Mouse (Mus musculus): ENCODE data around the gene Cat.

Gene Cat

DNA sequence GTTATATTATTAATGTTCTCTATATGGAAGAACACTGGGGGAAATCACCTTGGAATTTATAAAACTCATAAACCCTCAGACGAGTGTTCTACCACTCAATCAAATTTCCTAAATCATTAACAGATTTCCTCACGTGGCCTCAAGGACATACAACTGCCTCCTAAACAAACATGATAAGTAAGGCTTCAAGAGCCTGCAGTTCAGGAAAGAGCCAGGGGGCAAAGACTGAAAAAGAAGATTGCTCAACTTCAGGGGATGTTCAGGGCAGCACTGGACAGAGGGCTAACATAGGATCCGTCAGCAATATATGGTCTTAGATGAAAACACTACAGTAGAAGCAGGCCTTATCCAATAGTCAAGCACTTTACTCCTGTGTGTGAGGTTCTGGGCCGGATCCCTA, 7.5 kb downstream of the Cat start:
- DNase-seq (ENCODE audit: low spot score), result no peak

DNA sequence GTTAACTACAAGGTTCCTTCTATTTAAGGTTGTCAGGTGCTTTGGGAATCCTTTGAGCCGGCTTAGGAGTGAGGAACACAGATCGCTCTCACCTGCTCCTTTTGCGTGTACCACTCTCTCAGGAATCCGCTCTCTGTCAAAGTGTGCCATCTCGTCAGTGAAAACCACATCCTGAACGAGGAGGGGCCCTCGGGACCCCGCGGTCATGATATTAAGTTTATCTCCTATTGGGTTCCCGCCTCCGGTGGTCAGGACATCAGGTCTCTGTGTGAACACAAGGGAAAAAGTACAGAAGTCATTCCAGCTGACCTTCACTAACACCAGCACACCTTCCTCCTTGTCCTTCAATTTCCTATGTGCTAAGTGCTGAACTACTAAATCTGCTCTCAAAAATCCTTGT, 8.3 kb downstream of the Cat start:
- DNase-seq (ENCODE audit: low spot score), result no peak

DNA sequence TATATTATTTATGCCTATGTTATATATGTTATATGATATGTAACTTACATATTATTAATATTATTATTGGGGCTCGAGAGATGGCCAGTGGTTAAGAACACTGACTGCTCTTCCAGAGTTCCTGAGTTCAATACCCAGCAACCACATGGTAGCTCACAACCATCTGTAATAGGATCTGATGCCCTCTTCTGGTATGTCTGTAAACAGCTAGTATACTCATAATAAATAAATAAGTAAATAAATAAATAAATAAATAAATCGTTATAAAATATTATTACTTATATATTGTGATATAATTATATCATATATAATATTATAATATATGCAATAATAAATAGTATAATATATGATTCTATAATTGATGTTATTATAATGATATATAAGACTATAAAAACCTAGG, 8.8 kb downstream of the Cat start:
- DNase-seq (ENCODE audit: low spot score), result no peak

DNA sequence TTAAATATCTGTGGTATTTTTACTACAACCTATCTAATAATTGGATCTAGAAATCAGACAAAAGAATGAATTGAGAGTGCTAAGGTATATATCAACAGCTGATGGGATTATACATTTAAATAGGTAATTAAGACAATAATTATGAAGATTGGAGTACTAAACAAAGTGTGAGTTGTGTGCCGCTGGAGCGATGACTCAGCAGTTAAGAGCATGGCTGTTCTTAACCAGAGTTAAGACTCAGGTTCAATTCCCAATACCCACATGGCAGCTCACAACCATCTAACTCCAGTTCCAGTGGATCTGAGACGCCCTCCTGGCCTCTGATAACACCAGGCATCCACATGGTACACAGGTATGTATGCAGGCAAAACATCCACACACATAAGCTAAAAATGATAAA, 11.6 kb downstream of the Cat start:
- no peak for DNase-seq (ENCODE audit: low spot score)

DNA sequence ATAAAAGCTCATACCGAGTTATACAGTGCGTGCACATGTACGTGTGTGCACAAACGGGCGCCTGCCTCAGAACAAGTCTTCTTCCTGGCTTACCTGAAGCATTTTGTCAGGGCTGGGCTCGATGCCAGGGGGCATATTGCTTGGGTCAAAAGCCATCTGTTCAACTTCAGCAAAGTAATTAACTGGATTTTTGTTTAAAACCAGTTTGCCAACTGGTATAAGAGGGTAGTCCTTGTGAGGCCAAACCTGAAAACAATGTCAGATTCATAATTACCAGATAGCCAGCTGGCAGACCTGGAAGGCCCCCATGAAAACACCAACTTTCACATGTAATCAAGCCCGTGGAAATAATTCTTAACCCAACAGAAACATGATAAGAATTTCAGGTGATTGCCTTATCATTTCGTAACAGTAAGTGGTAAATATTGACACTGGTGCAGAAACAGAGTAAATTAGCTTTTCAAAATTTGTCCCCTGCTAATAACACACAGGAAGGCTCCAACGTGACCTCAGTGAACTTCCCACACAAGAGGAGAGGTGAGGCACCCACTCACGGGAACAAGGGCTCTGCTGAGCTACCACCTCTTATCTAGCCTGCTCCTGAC, 17.9 kb downstream of the Cat start:
- no peak for DNase-seq (ENCODE audit: low spot score)

DNA sequence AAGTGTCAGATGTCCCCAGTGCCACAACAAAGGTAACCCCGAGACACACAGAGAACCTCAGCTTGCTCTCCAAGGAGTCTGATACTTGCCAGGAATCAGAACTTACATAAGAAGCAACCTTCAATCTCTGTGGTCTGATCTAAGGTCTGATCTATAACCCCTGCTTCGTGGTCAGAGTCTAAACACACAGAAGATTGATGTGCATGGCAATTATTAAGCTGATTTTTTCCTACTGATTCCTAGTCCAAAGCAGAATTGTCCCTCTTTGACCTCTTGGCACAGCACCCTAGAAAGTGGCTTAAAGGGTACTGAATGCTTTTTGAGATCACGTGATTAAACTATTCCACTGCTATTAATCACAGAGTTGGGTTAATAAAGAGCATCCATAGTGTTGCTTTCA, 18.7 kb downstream of the Cat start:
- no peak for DNase-seq (ENCODE audit: low spot score)

DNA sequence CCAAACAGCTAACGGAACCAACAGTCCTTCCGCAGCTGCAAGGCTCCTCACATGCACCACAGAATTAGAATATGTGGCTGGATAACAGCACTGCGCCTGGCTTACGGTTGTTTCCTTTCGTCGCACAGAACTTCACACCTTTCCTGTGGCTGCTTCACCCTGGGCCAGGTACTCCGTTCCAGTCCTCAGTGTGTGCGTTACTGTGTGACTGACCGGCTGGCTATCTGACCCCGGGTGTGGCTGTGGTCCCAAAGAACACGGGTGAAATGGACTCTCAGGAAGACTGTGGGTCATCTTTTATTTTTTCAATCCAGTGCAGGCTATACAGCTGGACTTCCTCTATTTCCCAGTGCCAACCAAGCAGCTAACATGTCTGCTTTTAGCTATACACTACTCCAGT, 19.5 kb downstream of the Cat start:
- no peak for DNase-seq (ENCODE audit: low spot score)

DNA sequence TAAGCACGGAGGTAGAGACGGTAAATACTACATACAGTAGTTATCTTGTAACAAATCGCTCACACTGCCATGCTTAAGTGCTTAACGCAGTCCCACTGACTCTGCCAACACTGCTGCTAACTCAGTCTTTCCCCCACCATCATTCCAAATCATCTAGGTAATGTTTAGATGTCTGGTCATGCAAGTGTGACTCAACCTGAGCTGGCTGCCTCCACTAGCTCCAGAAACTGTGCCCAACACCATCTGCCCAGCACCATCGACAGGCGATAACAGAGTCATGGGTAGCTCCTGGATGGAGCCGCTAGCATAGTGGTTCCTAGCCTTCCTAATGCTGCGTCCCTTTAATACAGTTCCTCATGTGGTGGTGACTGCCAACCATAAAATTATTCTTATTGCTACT, 20.4 kb downstream of the Cat start:
- DNase-seq (ENCODE audit: low spot score), result no peak

DNA sequence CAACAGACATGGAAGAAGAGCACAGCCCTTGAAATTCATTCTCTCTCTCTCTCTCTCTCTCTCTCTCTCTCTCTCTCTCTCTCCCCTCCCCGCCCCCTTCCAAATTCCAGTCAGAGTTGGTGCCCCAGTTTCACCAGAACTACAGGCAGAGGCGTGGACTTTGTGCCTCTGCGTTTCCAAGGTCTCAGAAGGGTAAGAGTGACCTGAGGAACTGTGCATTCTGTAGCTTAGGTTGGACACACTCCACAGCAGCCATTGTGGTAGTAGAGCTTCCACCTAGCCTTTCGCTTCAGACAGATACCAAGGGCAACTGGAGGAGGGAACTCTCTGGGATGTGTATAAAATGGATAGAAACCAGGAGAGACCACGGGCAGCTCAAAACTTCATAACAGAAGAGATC, 22.2 kb downstream of the Cat start:
- DNase-seq (ENCODE audit: low spot score), result no peak

DNA sequence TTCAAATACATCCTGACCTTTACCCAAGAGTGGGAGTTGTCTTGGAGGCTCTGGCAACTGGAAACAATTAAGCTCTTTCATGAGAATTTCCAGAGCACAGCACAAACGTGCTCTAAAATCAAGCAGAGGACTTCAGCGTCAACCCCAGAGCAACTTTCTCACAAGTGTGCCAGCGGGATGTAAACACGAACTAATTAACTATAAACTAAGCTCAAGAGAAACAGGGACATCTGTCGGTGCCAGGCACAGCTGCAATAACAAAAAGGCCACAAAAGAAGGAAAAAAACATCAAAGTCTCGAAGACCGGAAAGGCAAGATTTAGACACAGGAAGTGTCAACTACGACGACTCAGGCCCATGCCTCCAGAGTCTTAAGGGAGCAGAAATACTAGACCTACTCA, 23.2 kb downstream of the Cat start:
- DNase-seq (ENCODE audit: low spot score), result no peak

DNA sequence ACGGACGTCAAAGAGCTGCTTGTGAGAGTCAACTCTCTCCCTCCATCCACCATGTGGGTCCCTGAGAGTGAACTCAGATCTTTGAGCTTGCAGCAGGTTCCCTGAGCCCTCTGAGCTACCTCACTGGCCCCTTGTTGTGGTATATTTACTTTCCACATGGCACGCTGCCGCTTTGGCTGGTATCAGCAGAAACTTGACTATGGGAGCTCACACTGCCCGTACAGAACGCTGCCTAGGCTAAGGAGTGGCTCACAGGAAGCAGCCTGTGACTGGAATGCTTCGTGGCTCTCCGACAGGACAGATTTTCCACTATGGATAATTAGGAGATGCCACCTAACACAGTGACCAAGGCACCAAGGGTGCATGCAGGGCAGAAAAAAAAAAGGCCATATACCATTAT, 23.8 kb downstream of the Cat start:
- DNase-seq (ENCODE audit: low spot score), result no peak

DNA sequence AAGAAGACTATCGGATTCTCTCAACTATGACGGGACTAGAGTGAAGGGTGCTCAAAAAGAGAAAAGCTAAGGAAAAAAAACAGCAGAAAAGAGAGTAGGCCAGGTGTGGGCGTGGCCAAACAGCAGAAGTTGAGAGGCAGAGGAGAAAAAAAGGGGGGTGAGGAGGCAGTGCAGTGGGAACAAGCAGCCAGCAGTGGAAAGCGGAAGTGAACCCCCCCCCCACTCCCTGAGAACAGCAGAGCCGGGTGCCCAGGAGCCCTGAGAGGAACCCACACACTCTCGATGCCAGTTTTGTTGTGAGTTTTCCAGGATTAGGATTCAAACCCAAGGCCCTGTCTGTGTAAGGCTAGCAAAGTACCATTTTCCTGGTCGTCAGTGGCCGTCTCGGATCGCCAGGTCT, 25.9 kb downstream of the Cat start:
- no peak for DNase-seq (ENCODE audit: low spot score)

DNA sequence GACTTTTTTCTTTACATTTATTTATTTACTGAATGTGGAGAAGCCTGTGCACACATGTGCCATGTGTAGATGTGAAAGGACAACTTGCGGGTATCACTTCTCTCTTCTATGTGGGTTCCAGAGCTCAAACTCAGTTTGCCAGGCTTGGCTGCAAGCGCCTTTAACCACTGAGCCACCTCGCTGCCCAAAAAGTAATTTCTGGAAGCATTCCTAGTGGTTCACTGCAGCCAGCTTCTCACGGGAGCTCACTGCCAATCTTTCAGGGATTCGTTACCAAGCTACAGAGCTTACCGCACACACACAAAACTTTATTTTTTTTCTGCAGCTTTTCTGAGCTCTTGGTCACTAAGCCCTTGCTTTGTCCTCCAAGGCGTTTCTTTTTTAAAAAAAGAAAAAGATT, 27.3 kb downstream of the Cat start:
- DNase-seq (ENCODE audit: low spot score), result no peak

DNA sequence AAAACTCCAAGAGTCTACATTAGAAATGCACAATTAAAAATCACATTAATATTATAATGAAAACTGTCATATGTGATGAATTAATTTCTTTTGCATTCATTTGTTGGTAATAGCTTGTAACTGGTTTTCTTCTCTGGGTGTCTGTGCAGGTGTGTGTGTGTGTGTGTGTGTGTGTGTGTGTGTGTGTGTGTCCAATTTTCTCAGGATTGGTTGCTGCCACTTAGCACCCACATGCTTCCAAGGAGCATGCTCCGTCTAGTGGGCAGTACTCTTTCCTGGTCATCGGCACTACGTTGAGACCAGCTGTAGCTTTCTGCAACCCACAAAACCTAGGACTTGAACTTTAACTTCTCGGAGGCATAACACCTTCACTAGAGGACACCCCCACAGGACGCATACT, 27.9 kb downstream of the Cat start:
- no peak for DNase-seq (ENCODE audit: low spot score)

DNA sequence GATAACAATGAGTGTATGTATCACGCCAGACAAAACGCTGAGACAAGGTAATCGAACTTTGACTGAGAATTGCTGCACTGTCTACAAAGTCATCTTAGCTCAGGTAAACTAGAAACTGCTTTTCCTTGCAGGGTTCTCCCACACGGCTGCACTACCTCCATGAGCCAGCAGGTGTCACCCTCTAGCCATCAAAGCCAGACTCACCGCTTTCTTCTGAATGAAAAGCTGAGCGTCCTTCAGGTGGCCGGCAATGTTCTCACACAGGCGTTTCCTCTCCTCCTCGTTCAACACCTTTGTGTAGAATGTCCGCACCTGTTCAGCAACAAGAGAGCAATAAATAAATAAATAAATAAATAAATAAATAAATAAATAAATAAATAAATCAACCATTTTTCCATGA, 28.3 kb downstream of the Cat start:
- DNase-seq (ENCODE audit: low spot score), result peak; percentile 55

DNA sequence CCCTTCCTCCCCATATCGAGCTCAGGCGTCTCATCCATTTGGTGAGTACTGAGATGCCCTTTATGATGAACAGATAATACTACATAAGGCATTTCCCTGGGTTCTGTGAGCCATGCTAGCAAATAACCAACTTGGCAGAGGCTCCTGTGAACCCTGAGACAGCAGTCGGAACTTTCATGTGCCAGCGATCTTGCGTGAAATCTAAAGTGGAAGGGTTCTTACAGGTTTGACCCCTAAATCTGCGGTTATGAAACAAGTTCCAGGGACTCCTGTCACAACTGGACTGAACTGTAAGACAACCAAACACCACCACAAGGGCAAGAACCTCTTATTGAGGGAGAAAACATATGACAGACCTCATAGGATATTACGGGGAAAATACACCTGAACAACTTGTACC, 29.2 kb downstream of the Cat start:
- no peak for DNase-seq (ENCODE audit: low spot score)

DNA sequence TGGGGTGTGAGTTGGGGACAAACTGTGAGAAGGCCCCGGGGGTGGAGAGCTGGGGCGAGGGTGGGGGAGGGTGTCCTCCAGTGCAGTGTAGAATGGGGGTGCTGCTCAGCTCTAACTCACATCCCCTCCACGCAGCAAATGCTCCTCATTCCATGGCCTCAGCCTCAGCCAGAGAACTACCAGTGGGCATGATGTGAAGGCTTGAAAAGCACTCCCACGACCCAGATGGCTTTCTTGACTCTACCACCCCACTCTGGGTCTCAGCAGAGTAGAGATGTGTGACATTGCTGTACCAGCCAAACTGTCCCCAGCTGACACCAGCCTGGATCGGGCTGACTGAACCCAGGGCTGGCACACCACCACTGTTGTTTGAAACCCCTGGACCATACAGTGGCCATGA, 32.4 kb downstream of the Cat start:
- DNase-seq (ENCODE audit: low spot score), result no peak

DNA sequence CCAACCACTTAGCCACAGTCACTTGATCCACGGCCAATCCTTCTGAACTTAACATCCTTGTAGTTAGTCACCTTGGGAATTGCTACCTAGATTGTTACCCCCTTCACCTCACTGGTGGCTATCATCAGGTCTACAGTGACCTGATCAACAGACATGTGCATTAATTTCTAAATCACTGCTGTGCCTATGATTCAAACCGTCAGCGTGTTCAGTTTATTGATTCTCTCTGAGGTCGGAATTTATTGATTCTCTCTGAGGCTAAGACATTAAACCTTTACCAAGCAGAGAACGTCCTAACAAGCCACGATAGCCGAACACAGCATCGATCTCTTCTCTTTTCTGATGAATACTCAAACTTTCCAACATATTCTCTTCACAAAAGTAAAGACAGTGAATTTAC, 34.7 kb downstream of the Cat start:
- DNase-seq (ENCODE audit: low spot score), result no peak

DNA sequence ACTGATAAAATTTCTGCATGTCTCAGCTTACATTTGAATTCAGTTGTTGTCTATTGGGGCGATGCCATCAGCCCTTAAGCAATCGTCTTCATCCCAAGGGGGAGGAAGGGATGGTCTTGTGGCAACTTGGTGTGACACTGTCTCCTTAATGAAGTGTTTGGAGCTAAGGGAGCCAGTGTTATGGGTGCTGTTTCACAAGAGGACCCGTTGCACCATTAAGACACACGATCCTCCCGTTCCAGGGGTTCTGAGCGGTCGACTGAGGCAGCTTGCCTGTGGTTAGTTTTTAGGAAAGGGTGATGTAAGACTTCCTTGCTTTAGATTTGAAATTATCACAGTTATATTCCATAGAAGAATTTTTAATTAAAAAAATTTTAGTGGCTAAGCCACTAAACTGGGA, 35.1 kb downstream of the Cat start:
- no peak for DNase-seq (ENCODE audit: low spot score)

DNA sequence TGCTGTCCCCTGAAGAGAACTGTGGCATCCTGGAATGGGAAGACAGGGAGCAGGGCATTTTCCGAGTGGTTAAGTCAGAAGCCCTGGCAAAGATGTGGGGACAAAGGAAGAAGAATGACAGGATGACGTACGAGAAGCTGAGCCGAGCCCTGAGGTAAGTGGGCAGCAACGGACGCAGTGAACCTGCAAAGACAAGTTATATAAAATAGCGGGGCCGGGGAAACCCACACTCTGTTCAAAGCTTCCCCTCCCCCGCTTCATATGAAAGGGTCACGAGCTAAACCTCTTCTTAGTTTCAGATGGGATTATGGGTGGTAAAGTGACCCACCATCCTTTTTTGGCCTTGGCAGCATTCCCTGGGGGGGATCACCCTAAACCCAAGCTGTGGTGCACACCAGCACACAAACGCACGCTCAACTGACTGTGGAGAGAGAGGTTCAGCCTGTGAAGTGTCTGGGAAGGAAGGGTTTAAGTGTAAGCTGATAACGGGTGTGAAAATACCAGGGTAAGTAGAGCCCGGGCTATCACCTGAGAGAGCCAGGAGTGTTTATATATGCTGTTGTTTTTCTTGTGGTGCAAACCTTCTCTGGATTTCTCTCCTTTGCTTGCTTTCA, 35.9 kb downstream of the Cat start:
- DNase-seq (ENCODE audit: low spot score), result no peak

DNA sequence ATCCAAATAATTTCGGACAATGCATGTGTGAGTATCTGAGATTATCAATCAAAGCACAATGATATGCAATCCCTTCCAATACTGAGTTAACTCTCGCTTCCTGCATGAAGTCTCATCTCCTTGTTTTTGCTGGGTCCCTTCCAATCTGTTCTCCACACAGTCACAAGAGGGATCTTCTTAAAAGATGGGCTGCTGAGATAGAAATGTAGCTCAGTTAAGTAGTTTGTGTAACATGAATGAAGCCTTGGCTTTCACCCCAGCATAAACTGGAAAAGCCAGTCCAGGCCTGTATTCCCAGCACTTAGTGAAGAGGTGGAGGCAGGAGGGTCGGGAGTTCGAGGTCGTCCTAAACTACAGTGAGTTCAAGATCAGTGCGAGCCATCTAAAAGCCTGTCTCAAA, 38.6 kb downstream of the Cat start:
- no peak for DNase-seq (ENCODE audit: low spot score)

DNA sequence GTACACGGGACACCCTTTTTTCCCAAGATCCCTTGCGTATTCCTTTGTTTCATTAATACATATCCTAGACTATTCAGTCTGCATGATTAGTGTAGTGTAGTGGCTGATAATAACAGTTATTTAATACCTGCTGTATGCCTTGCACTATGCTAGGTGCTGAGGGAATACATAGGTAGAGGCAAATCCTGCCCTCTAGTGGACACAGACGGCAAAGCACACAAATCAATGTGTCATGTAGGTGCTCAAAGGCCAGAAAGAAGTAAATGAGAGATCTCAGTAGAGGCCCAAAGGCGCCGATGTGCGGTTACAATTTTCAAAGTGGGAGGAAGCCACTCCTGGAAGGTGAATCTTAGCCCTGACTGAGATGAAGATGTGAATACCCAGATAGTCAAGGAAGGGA, 39.2 kb downstream of the Cat start:
- DNase-seq (ENCODE audit: low spot score), result no peak

DNA sequence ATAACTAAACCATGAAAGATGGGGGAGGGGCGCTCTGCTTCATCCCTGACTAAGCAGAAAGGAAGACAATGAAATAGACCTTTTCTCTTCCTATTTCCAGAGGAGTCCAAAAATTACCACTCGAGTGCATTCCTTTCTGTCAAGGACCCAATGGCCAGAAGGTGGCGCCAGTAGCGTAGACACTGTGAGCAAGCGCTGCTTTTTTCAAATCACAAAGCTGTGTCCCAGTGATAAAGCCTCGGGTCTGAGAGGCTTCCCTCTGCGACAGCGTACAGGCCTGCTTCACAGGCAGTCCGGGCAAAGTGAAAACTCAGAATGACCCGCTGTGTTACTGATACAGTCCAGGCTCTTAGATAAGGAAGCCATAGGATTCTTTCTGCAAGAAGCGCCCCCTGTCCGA, 45.2 kb downstream of the Cat start:
- peak; percentile 39 for DNase-seq (ENCODE audit: low spot score)

DNA sequence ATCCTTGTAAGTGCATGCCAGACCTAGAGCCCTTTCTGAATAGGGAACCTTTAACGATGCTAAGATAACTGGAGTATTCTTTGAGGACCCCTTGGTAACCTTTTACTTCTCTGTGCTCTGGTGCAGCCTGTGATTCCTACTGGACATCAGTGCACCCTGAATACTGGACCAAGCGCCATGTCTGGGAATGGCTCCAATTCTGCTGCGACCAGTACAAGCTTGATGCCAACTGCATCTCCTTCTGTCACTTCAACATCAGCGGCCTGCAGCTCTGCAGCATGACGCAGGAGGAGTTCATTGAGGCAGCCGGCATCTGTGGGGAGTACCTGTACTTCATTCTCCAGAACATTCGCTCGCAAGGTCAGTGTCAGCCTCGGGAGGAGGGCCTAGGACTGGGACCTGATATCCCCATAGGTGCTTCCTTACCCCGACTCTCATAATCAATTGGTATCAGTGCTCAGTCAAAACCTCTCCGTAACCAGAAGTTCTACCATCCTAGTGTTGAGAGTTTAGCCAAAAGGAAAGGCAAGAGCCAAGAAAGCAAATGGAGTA, 45.8 kb downstream of the Cat start:
- DNase-seq (ENCODE audit: low spot score), result no peak

Measured in urinary bladder, postnatal 10 days (tissue).